Mouse (Mus musculus) small intestine, adult 2 months (tissue): ENCODE measurements around the gene Lrp1.

Experiments
- CTCF ChIP-seq: fragments of 200-500 bp; IDR thresholded peaks from 2 replicates; pipeline ENCODE4 v1.5.1; 2012; ENCODE audit warnings: low read depth, mild to moderate bottlenecking, control low read depth, inconsistent platforms, low read length, moderate library complexity, mixed read lengths; ENCODE audit not compliant: insufficient replicate concordance, insufficient read length; ENCODE audit errors: extremely low read depth
- POLR2A ChIP-seq: fragments of 200-500 bp; IDR thresholded peaks from 2 replicates; pipeline ENCODE4 v1.6.1; 2012; ENCODE audit warnings: low read depth, mild to moderate bottlenecking, control low read depth, inconsistent platforms, low read length, moderate library complexity

- TF ChIP-seq CTCF (no peak), POLR2A (no peak)
Measured at GRCm38 (mm10) chr10:127577982-127578381, 43.0 kb downstream of the Lrp1 start.
